Mouse (Mus musculus): ENCODE measurements at regions not wholly inside any gene's neighbourhood (a gene's known extent, or its start where the extent isn't known, plus 50 kb on each side); places are given as distances from the start of the nearest gene placed in this dataset.

DNA sequence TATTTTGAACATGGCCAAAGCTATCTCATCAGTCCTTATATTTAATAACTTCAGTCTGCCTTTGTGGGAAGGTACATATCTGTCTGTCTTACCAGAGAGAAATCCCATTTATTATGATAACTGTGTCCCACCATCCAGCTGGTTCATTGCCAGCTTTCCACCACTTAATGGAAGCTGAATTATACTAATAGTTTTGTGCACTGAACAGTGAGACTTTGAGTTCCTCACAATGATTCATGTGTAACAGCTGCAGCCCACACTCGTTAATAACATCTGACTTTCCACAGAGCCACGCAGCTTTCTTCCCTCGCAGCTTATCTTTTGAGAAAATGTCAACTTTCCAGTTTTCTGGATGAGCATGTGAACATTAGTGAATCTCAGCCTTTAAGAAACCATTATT, 88.3 kb upstream of the Abcb5 start:
- TF ChIP-seq NRF1 (IDR thresholded peaks at IDR 0.05; ENCODE audit: low read depth, low read length) (no peak), CTCF (conservative IDR thresholded peaks at IDR 0.05 in 1 of 2, IDR thresholded peaks at IDR 0.05 in 1 of 2; ENCODE audit: low read depth in 2 of 2, low read length in 2 of 2) (no peak), GABPA (IDR thresholded peaks at IDR 0.05; ENCODE audit: insufficient replicate concordance, low read depth, low read length) (no peak), MAZ (IDR thresholded peaks at IDR 0.05; ENCODE audit: low read depth, low read length) (no peak), MAFK (IDR thresholded peaks at IDR 0.05; ENCODE audit: insufficient replicate concordance, low read length) (no peak), USF1 (IDR thresholded peaks at IDR 0.05; ENCODE audit: low read depth, low read length) (no peak), EP300 (IDR thresholded peaks at IDR 0.05; ENCODE audit: low read length) (no peak), CHD1 (IDR thresholded peaks at IDR 0.05; ENCODE audit: low read depth, low read length) (no peak), ZKSCAN1 (IDR thresholded peaks at IDR 0.05; ENCODE audit: borderline replicate concordance, low read depth, low read length) (no peak), MXI1 (IDR thresholded peaks at IDR 0.05; ENCODE audit: low read depth, low read length) (no peak), ZC3H11A (IDR thresholded peaks at IDR 0.05; ENCODE audit: low read depth, low read length) (no peak), ZNF384 (IDR thresholded peaks at IDR 0.05; ENCODE audit: low read depth, low read length) (no peak), HCFC1 (IDR thresholded peaks at IDR 0.05; ENCODE audit: low read depth, low read length) (no peak)
